Mouse (Mus musculus) NIH3T3 (cell line): ENCODE results near the gene Crlf1.

Source experiments
- DNase-seq: peaks from one replicate; pipeline ENCODE4 v3.0.0-alpha.2; 2012; ENCODE audit warnings: low read depth

Crlf1 gene

GRCm38 (mm10) chr8:70551558-70552161, 58.7 kb downstream of the Crlf1 start:
- no peak for DNase-seq

GRCm38 (mm10) chr8:70552836-70553235, 59.9 kb downstream of the Crlf1 start:
- no peak for DNase-seq
